Mouse (Mus musculus) stomach, postnatal 0 days (tissue): Measurements from ENCODE around the gene Nat14.

Source experiments
- CTCF ChIP-seq: IDR thresholded peaks from 2 replicates; pipeline ENCODE4 v1.5.1; 2016; ENCODE audit warnings: antibody characterized with exemption, low read depth, mild to moderate bottlenecking, moderate library complexity
- EP300 ChIP-seq: optimal IDR thresholded peaks from 2 replicates; pipeline ENCODE3; 2016; ENCODE audit warnings: antibody characterized with exemption

DNA sequence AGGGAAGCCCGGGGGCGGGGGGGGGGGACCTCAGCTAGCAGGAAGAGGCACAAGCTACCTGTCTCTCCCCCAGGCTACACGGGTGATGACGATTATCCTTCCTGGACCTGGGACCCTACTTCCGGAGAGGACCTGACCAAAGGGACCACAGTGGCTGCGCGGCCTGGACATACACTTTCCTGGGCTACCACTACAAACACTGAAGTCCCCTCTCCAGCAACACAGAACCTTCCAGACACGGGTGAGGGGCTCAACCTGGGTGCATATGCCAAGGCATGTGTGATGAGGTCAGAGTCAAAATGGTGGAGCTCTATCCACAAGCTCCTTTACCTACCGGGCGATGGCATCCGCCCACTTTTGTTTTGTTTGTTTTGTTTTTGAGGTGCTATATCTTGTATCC is 15.6 kb downstream of the Nat14 start:
- TF ChIP-seq CTCF: no peak
- TF ChIP-seq EP300: no peak
